Mouse (Mus musculus) heart, adult 2 months (tissue): Measurements from ENCODE around the gene Hivep2.

Source experiments
- CTCF ChIP-seq: fragments of 200-600 bp; IDR thresholded peaks from 2 replicates; pipeline ENCODE4 v1.8.1; 2022; ENCODE audit warnings: antibody characterized with exemption, mild to moderate bottlenecking, moderate library complexity
- EP300 ChIP-seq: fragments of 200-500 bp; IDR thresholded peaks from 2 replicates; pipeline ENCODE4 v1.6.1; 2011; ENCODE audit warnings: low read depth, low read length, control low read depth; ENCODE audit not compliant: insufficient read depth

GRCm38 (mm10) chr10:14080830-14081229, 115.0 kb downstream of the Hivep2 start:
- no peak for TF ChIP-seq EP300
- TF ChIP-seq CTCF, result no peak
